Mouse (Mus musculus): ENCODE data around the gene Aebp2. TPM values are rescaled to one million over a fixed set of nuclear protein-coding genes. Genes with fewer than 3 reads are reported as not detected.
"Not testable (repeated sequence)": the region's sequence is repeated elsewhere in the genome, so short reads cannot be mapped to it uniquely, and the experiment has no call there.

Gene Aebp2
- total RNA-seq (2014; rRNA removed) (29.3 and 30.4 TPM in 2 replicates), polyA plus RNA-seq (2015; fragmentation: Nextera tagmentation; extraction: Ambion mirVana) (5.1 and 5.9 TPM in 2 replicates)

DNA sequence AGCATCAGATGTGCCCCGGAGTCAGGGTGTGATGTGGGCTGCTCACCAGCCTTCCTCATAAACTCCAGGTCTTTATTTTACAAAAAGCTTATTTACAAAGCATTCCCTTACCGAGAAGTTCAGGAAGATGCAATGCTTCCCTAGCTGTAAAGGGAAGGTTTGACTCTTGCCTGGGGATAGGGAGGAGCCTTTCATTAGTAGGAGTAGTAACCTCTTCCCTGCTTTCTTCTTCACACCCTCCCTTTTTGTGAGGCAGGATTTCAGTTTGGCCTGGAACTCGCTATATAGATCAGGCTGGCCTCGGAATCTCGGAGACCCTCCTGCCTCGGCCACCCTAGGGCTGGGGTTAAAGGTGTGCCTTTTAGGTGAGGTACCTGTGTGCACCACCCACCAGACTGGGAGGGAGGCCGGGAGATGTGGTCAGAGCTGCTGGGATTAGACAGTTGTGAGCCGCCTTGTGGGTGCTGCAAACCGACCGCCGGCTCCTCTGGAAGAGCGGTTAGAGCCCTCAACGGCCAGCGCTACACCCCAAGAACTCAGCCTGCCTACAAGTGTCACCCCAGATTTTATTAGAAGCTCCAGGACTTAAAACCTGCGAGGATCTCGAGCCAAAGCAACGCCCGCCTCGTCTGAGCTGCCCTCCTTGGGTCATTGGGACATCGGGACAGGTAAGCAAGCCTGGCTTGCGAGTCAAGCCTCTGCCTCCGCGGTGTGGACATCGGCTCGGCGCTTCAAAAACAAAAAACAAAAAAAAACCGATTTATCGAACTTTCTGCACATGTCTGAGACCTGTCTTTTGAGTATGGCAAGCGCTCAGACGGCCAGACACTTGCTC is at the start of gene Aebp2:
Aebp2 (plus strand) TSS at position 273 of the 835 bp plus-strand sequence.
- H3K9ac ChIP-seq (replicated peaks; ENCODE audit: low read length), result peak within 1 kb of the TSS; percentile 95
- no peak for DNase-seq (ENCODE audit: low spot score)
- no peak for ATAC-seq
- peaks cover 13% of the 10 kb centered on the region for H3K4me1 ChIP-seq (ENCODE audit: insufficient read depth, low read length)
- peak within 1 kb of the TSS; percentile 95 for H3K27ac ChIP-seq
- 48% methylated on average over 30 of the region's 30 CpGs for WGBS
- H3K4me3 ChIP-seq (ENCODE audit: low read length), result peak within 1 kb of the TSS; percentile 91
- H3K9me3 ChIP-seq (ENCODE audit: low read length), result no peaks in the 10 kb centered on the region
- TF ChIP-seq CTCF (IDR thresholded peaks at IDR 0.05; ENCODE audit: low read depth), result no peak
- H3K27me3 ChIP-seq (ENCODE audit: insufficient read depth, low read length), result no peaks in the 10 kb centered on the region
- peak within 1 kb of the TSS; percentile 73 for H3K4me2 ChIP-seq (ENCODE audit: low read depth, low read length)
- no peaks in the 10 kb centered on the region for H3K36me3 ChIP-seq (ENCODE audit: insufficient read depth, low read length)

GRCm38 (mm10) chr6:140574943-140575342 is 47.5 kb upstream of the Aebp2 start:
- 94% methylated on average over 3 of the region's 3 CpGs for WGBS
- peaks cover 37% of the 10 kb centered on the region for H3K36me3 ChIP-seq (ENCODE audit: insufficient read depth, low read length)
- no peaks in the 10 kb centered on the region for H3K27me3 ChIP-seq (ENCODE audit: insufficient read depth, low read length)
- TF ChIP-seq CTCF (IDR thresholded peaks at IDR 0.05; ENCODE audit: low read depth), result no peak
- no peak overlapping the region for H3K4me3 ChIP-seq (ENCODE audit: low read length)
- ATAC-seq (no peak), DNase-seq (ENCODE audit: low spot score) (no peak)
- H3K27ac ChIP-seq, result no peak overlapping the region
- no peaks in the 10 kb centered on the region for H3K9me3 ChIP-seq (ENCODE audit: low read length)
- H3K9ac ChIP-seq (replicated peaks; ENCODE audit: low read length), result no peak overlapping the region
- no peak overlapping the region for H3K4me2 ChIP-seq (ENCODE audit: low read depth, low read length)
- no peaks in the 10 kb centered on the region for H3K4me1 ChIP-seq (ENCODE audit: insufficient read depth, low read length)

- Histone ChIP-seq H3K4me1 (ENCODE audit: insufficient read depth, low read length) (no peaks in the 10 kb centered on the region), H3K36me3 (ENCODE audit: insufficient read depth, low read length) (peaks cover 40% of the 10 kb centered on the region), H3K9ac (replicated peaks; ENCODE audit: low read length) (no peak overlapping the region), H3K27ac (no peak overlapping the region; the same call in 1 of the 2 replicates), H3K9me3 (ENCODE audit: low read length) (no peaks in the 10 kb centered on the region), H3K4me3 (ENCODE audit: low read length) (no peak overlapping the region), H3K27me3 (ENCODE audit: insufficient read depth, low read length) (no peaks in the 10 kb centered on the region), H3K4me2 (ENCODE audit: low read depth, low read length) (no peak overlapping the region)
- ATAC-seq, result no peak
- TF ChIP-seq CTCF (IDR thresholded peaks at IDR 0.05; ENCODE audit: low read depth), result no peak
- WGBS, result 85% methylated on average over 8 of the region's 8 CpGs
- no peak for DNase-seq (ENCODE audit: low spot score)
These were observed 46.3 kb upstream of the Aebp2 start for GRCm38 (mm10) chr6:140576133-140576532.

DNA sequence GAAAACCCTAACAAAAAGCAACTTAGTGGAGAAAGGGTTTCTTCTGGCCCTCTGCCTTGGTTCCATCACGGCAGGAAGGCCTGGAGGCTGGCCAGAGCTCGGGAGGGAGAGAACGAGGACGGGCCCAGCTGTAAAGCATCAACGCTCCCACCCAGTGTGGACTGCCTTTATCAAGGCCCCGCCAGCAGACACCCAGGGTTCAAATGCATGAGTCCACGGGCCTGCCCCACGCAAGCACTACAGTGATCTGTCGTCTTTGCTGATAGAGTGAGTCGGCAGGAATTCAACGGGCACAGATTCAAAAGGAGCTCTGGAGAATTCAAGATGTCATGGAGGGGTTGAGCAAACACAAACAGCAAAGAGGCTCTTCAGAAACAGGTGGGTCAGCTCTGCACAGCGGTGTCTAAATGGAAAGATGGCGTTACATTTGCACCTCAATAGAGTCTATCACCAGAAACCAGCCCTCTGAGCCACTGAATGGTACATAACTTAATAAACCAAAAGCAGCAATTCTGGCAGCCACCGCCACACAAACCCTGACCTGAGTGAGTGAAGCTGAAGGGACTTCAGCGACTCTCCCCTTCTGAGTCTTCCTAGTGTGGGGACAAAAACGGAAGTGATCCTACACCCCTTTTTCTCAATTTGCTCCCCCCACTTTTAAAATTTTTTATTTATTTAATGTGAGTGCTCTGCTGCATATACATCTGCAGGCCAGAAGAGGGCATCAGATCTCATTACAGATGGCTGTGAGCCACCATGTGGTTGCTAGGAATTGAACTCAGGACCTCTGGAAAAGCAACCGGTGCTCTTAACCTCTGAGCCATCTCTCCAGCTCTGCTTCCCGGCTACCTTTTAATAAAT is 45.3 kb upstream of the Aebp2 start:
- Histone ChIP-seq H3K9me3 (ENCODE audit: low read length) (no peaks in the 10 kb centered on the region), H3K4me1 (ENCODE audit: insufficient read depth, low read length) (no peaks in the 10 kb centered on the region), H3K4me3 (ENCODE audit: low read length) (no peak overlapping the region), H3K36me3 (ENCODE audit: insufficient read depth, low read length) (peaks cover 37% of the 10 kb centered on the region), H3K9ac (replicated peaks; ENCODE audit: low read length) (no peak overlapping the region), H3K27me3 (ENCODE audit: insufficient read depth, low read length) (no peaks in the 10 kb centered on the region), H3K27ac (no peak overlapping the region), H3K4me2 (ENCODE audit: low read depth, low read length) (no peak overlapping the region)
- ATAC-seq (no peak), DNase-seq (ENCODE audit: low spot score) (no peak)
- peak; percentile 43 for TF ChIP-seq CTCF (IDR thresholded peaks at IDR 0.05; ENCODE audit: low read depth)
- 62% methylated on average over 18 of the region's 18 CpGs for WGBS

- H3K27me3 ChIP-seq (ENCODE audit: insufficient read depth, low read length), result no peaks in the 10 kb centered on the region
- H3K36me3 ChIP-seq (ENCODE audit: insufficient read depth, low read length), result peaks cover 31% of the 10 kb centered on the region
- DNase-seq (ENCODE audit: low spot score), result no peak
- no peaks in the 10 kb centered on the region for H3K9me3 ChIP-seq (ENCODE audit: low read length)
- H3K9ac ChIP-seq (replicated peaks; ENCODE audit: low read length), result no peak overlapping the region
- ATAC-seq, result no peak
- H3K4me3 ChIP-seq (ENCODE audit: low read length), result no peak overlapping the region
- no peak overlapping the region for H3K27ac ChIP-seq
- TF ChIP-seq CTCF (IDR thresholded peaks at IDR 0.05; ENCODE audit: low read depth), result no peak
- H3K4me1 ChIP-seq (ENCODE audit: insufficient read depth, low read length), result no peaks in the 10 kb centered on the region
- 90% methylated on average over 4 of the region's 4 CpGs for WGBS
- H3K4me2 ChIP-seq (ENCODE audit: low read depth, low read length), result no peak overlapping the region
These were observed 44.7 kb upstream of the Aebp2 start for GRCm38 (mm10) chr6:140577822-140578170.

- H3K36me3 ChIP-seq (ENCODE audit: insufficient read depth, low read length), result peaks cover 27% of the 10 kb centered on the region
- DNase-seq (ENCODE audit: low spot score); H3K4me2 ChIP-seq (ENCODE audit: low read depth, low read length); H3K9ac ChIP-seq (replicated peaks; ENCODE audit: low read length); H3K9me3 ChIP-seq (ENCODE audit: low read length); H3K4me3 ChIP-seq (ENCODE audit: low read length); H3K4me1 ChIP-seq (ENCODE audit: insufficient read depth, low read length); H3K27ac ChIP-seq; H3K27me3 ChIP-seq (ENCODE audit: insufficient read depth, low read length); ATAC-seq: not testable (repeated sequence)
These were observed 43.5 kb upstream of the Aebp2 start for GRCm38 (mm10) chr6:140578985-140579384.
